Mouse (Mus musculus) liver, embryonic 15.5 days (tissue): Measurements from ENCODE around the gene Dock6. TPM values are rescaled to one million over a fixed set of nuclear protein-coding genes. Genes with fewer than 3 reads are reported as not detected.
A peak's percentile ranks its signal among the peaks of the same experiment; 100 is the strongest.

Experiments
- ATAC-seq: fragments of 200-750 bp; cut with Nextera tagmentation; 2 replicates; pipeline ENCODE4 v1.8.0; 2017; ENCODE audit warnings: moderate number of reproducible peaks, mild to moderate bottlenecking, moderate library complexity; ENCODE audit not compliant: insufficient read depth
- H3K27ac ChIP-seq: fragments of 300-500 bp; sonication (generic); replicated peaks from 2 replicates; pipeline ENCODE4 v1.5.1; 2015; ENCODE audit warnings: mild to moderate bottlenecking, inconsistent platforms
- H3K27me3 ChIP-seq: fragments of 300-500 bp; sonication (generic); 2 replicates; pipeline ENCODE4 v1.6.1; 2015; ENCODE audit warnings: mild to moderate bottlenecking, inconsistent platforms
- H3K36me3 ChIP-seq: fragments of 300-500 bp; sonication (generic); replicated peaks from 2 replicates; pipeline ENCODE4 v1.6.1; 2015; ENCODE audit warnings: moderate library complexity, mild to moderate bottlenecking, inconsistent platforms
- H3K4me1 ChIP-seq: fragments of 300-500 bp; sonication (generic); replicated peaks from 2 replicates; pipeline ENCODE4 v1.6.1; 2015; ENCODE audit warnings: inconsistent platforms
- H3K4me2 ChIP-seq: fragments of 300-500 bp; sonication (generic); 2 replicates; pipeline ENCODE4 v1.6.1; 2015; ENCODE audit warnings: moderate library complexity, mild to moderate bottlenecking, inconsistent platforms
- H3K4me3 ChIP-seq: fragments of 300-500 bp; sonication (generic); replicated peaks from 2 replicates; pipeline ENCODE4 v1.5.1; 2015; ENCODE audit warnings: mild to moderate bottlenecking, inconsistent platforms
- H3K9ac ChIP-seq: fragments of 300-500 bp; sonication (generic); 2 replicates; pipeline ENCODE4 v1.6.1; 2015; ENCODE audit warnings: moderate library complexity, mild to moderate bottlenecking, inconsistent platforms
- H3K9me3 ChIP-seq: fragments of 300-500 bp; sonication (generic); replicated peaks from 2 replicates; pipeline ENCODE4 v1.6.1; 2016; ENCODE audit warnings: inconsistent platforms
- WGBS: fragments of 180-500 bp; shearing (Covaris S2); methylation state at CpG from one replicate; pipeline ENCODE4 v1.1.7; 2015; ENCODE audit warnings: mixed read lengths; ENCODE audit not compliant: insufficient replicate concordance; 5-methylcytosine and 5-hydroxymethylcytosine counted together
- polyA plus RNA-seq: library from polyadenylated mRNA; unstranded; fragments of >200 nt; fragmentation: Nextera tagmentation; extraction: Ambion mirVana; gene quantifications from 2 replicates; pipeline ENCODE4 v1.2.1, GENCODE M21; 2015

The Dock6 gene
- polyA plus RNA-seq, 1 experiment from 2014 or later = 4.2 TPM

DNA sequence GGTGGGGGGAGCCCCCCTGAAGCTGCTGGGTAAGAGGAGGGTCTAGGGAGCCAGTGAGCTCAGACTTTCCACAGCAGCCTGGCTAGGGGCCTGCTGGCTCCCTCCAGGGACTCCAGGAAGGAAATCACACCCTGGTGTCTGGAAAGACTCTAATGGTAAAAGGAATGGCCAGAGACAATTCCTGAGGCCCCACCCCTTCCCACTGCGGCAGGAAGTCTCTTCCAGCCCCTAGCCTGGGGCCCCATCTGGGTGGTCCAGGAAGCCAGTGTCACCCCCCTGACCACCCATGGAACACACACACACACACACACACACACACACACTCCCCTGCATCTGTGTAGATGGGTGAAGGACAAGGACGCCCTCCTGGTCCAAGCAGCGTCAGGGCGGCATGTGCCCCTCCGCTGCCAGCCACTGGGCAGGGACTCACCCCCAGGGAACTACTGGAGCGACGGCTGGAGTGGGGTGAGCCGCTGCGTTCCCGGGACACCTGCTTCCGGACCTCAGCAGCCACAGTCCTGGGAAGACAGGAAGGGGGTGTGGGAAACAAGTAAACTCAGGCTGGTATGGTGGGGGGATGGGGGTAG is 5.6 kb downstream of the Dock6 start:
- WGBS = 30% methylated on average over 11 of the region's 11 CpGs
- 0 out of 2 replicates have a peak, but pooled peaks have one; percentile 16 for ATAC-seq
- no peak overlapping the region for H3K4me3 ChIP-seq
- H3K36me3 ChIP-seq = no peaks in the 10 kb centered on the region
- H3K27me3 ChIP-seq = no peaks in the 10 kb centered on the region; the same call in 1 of the 2 replicates
- H3K4me2 ChIP-seq = no peak overlapping the region
- H3K9ac ChIP-seq = no peak overlapping the region
- no peak overlapping the region; the same call in 1 of the 2 replicates for H3K27ac ChIP-seq
- H3K9me3 ChIP-seq = no peaks in the 10 kb centered on the region
- peaks cover 18% of the 10 kb centered on the region for H3K4me1 ChIP-seq

DNA sequence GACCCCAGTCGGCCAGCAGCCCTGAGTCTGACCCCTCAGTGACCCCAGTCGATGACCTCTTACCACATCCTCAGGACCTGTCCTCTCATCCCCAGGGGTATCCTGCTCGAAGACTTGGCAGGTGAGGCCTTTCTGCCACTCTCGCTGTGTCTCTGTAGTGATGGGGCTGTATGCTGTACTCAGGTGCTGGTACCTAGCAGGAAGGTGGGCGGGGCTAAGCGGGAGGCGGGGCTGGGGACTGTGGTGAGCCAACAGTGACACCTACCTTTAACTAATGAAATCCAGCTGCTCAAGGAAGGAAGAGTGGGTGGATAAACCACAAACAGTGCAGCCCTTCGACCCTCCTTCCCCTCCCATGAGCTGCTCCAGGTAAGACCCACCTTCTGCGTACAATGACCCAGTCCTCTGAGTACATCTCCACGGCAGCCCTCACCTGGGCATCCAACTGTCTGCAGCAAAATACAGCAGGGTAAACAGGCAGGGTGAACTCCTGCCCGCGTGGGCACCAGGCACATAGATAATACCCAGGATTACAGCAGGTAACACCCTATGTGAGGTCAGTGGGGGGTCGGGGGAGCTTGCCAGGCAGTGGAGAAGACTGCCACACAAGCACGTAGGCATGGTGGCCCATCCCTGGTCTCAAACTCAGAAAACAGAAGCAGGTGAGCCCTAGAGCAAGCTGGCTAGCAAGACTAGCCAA is 6.9 kb downstream of the Dock6 start:
- no peak for ATAC-seq
- 40% methylated on average over 14 of the region's 14 CpGs for WGBS

DNA sequence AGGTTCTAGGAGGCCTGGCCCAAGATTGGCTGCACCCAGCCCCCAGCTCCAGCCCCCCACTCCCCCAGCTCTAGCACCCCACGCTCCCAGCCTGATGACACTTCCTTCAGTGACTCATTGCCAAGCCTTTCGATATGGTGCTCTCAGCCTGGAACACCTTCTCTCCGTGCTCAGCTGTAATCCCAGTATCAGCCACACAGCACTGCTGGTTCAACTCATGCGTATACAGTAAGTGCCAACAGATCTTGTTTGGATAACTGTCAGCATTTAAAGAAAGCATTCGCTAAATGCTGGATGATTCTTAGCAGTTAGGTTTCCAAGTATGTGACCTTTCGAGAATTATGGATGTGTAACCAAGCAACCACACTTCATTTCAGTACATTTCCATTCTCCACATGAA is 9.3 kb downstream of the Dock6 start:
- Histone ChIP-seq H3K27me3 (no peaks in the 10 kb centered on the region), H3K27ac (no peak overlapping the region), H3K4me3 (no peak overlapping the region), H3K9ac (no peak overlapping the region), H3K4me1 (peaks cover 11% of the 10 kb centered on the region), H3K36me3 (no peaks in the 10 kb centered on the region), H3K4me2 (no peak overlapping the region), H3K9me3 (no peaks in the 10 kb centered on the region)
- no peak for ATAC-seq
- WGBS = 55% methylated on average over 6 of the region's 6 CpGs

More for the DNA sequence above, 6.9 kb downstream of the Dock6 start:
- Histone ChIP-seq H3K4me2 (no peak overlapping the region), H3K36me3 (no peaks in the 10 kb centered on the region), H3K4me3 (no peak overlapping the region), H3K9me3 (no peaks in the 10 kb centered on the region), H3K27me3 (no peaks in the 10 kb centered on the region), H3K4me1 (peaks cover 14% of the 10 kb centered on the region), H3K27ac (no peak overlapping the region), H3K9ac (no peak overlapping the region)

DNA sequence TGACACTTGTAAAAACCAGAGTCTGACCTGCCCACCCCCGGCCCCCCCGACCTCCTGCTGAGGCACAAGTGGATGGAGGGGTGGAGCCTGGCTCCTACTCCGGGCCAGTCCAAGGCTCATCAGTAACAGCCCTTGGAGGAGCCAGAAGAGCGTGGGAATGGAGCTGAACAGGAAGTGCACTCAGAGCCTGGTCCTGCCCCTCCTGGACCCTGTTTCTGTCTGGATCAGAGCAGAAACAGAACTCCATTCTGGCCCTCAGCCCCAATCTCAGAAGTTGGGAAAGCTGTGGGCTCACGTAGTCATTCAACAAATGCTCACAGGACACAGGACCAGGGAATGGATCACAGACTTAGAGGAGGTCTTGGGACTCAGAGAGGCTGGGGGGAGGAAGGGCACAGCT is 10.0 kb downstream of the Dock6 start:
- H3K36me3 ChIP-seq = peaks cover 4% of the 10 kb centered on the region
- WGBS = 48% methylated on average over 5 of the region's 5 CpGs
- no peaks in the 10 kb centered on the region for H3K9me3 ChIP-seq
- no peak overlapping the region for H3K4me2 ChIP-seq
- no peak overlapping the region for H3K27ac ChIP-seq
- H3K4me3 ChIP-seq = no peak overlapping the region
- H3K4me1 ChIP-seq = peaks cover 7% of the 10 kb centered on the region
- no peaks in the 10 kb centered on the region for H3K27me3 ChIP-seq
- H3K9ac ChIP-seq = no peak overlapping the region
- no peak for ATAC-seq

DNA sequence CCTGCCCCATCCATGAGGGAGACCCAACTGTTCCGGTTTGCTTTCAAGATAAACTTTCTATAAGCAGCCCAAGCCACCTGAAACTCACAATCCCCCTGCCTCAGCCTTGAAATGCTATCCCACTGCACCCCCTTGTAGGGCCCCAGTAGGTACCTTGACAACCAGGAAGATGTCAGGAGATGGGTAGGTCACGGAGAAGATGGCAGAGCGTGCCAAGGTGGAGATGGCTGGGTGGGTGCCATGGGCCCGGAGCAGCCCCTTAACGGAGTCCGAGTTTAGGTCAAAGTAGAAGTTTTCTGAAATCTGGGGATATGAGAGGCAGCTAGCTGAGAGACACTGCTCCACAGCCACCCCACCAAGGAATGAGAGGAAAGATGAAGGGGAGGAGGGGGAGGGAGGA is 11.1 kb downstream of the Dock6 start:
- 76% methylated on average over 6 of the region's 6 CpGs for WGBS

DNA sequence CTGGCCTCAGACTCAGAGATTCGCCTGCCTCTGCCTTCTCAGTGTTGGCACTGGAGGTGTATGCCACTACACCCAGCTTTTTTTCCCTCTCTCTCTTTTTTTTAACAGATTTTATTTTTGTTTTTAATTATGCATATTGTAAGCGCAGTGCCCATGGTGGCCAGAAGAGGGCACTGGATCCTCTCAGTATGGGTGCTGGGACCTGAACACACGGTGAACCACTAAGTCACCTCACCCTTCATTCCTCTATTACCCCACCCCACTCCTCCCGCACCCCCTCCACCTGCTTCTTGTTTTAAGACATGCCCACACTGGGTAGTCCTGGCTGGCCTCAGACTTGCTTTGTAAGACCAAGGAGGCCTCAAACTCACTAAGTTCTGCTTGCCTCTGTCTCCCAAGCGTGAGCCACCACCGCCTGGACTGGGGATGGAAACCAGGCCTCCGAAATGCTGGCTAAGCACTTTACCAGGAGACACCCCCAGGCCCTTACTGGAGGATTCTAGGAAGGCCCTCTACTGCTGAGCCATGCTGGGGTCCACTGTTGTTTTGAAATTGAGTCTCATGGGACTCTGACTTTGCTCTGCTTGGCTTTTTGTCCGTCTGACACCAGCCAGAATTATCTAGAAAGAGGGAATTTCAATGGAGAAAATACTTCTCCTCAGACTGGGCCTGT is 12.2 kb downstream of the Dock6 start:
- Histone ChIP-seq H3K4me2 (no peak overlapping the region), H3K36me3 (peaks cover 4% of the 10 kb centered on the region), H3K27ac (no peak overlapping the region), H3K4me3 (no peak overlapping the region), H3K4me1 (peaks cover under 1% of the 10 kb centered on the region), H3K27me3 (no peaks in the 10 kb centered on the region), H3K9ac (no peak overlapping the region), H3K9me3 (no peaks in the 10 kb centered on the region)
- 41% methylated on average over 8 of the region's 8 CpGs for WGBS
- ATAC-seq = no peak

More for the DNA sequence above, 11.1 kb downstream of the Dock6 start:
- Histone ChIP-seq H3K9ac (no peak overlapping the region), H3K9me3 (no peaks in the 10 kb centered on the region), H3K36me3 (peaks cover 4% of the 10 kb centered on the region), H3K4me2 (no peak overlapping the region), H3K27ac (no peak overlapping the region), H3K27me3 (no peaks in the 10 kb centered on the region), H3K4me3 (no peak overlapping the region), H3K4me1 (peaks cover 7% of the 10 kb centered on the region)
- ATAC-seq = no peak

DNA sequence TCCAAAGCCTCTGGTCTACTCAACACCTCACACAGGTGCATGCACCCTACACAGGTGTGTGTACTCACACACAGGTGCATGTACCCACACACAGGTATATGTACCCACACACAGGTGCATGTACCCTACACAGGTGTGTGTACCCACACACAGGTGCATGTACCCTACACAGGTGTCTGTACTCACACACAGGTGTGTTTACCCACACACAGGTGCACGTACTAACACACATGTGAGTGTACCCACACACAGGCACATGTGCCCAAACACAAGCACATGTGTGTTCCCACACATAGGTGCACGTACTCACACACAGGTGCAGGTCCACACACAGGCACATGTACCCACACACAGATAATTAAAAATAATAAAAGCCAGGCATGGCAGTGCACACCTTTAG is 14.7 kb downstream of the Dock6 start:
- WGBS = 59% methylated on average over 2 of the region's 2 CpGs
- Histone ChIP-seq H3K27me3 (no peaks in the 10 kb centered on the region), H3K4me2 (no peak overlapping the region), H3K27ac (no peak overlapping the region), H3K36me3 (peaks cover 4% of the 10 kb centered on the region), H3K4me3 (no peak overlapping the region), H3K9me3 (no peaks in the 10 kb centered on the region), H3K4me1 (peaks cover 4% of the 10 kb centered on the region; the same call in 1 of the 2 replicates), H3K9ac (no peak overlapping the region)
- ATAC-seq = no peak

DNA sequence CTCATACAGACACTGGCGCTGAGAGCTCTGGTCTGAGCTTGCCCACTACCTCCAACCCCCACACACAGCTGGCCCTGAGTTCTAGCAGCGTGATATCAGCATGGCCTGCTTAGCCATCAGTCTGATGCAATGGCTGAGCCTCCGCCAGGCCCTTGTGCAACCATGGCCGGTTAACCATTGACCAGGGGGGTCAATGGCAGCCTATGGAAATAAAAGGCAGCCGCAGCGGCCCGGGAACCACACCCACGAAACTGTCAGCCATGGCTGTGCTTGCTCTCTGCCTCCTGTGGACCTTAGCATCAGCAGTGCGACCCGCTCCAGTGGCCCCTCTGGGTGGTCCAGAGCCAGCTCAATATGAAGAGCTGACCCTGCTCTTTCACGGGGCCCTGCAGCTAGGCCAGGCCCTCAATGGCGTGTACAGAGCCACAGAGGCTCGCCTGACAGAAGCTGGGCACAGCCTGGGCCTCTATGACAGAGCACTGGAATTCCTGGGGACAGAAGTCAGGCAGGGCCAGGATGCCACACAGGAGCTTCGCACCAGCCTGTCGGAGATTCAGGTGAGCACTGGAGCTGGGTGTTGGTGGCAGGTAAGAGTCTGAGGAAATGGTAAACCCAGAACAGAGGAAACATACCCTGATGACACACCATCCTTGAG is 17.1 kb downstream of the Dock6 start, which contains the start of gene Angptl8:
Gene Angptl8, plus strand, starts transcription at position 253 of the 655 bp plus-strand sequence.
- H3K4me2 ChIP-seq = peak within 1 kb of the TSS; percentile 52
- H3K4me1 ChIP-seq = peaks cover 11% of the 10 kb centered on the region
- H3K27me3 ChIP-seq = no peaks in the 10 kb centered on the region
- H3K4me3 ChIP-seq = peak within 1 kb of the TSS; percentile 48
- H3K9me3 ChIP-seq = no peaks in the 10 kb centered on the region
- 63% methylated on average over 15 of the region's 15 CpGs for WGBS
- ATAC-seq = peak; percentile 60
- peak within 1 kb of the TSS; percentile 22; the same call in 1 of the 2 replicates for H3K9ac ChIP-seq
- H3K36me3 ChIP-seq = peaks cover 4% of the 10 kb centered on the region
- peak within 1 kb of the TSS; percentile 75 for H3K27ac ChIP-seq

DNA sequence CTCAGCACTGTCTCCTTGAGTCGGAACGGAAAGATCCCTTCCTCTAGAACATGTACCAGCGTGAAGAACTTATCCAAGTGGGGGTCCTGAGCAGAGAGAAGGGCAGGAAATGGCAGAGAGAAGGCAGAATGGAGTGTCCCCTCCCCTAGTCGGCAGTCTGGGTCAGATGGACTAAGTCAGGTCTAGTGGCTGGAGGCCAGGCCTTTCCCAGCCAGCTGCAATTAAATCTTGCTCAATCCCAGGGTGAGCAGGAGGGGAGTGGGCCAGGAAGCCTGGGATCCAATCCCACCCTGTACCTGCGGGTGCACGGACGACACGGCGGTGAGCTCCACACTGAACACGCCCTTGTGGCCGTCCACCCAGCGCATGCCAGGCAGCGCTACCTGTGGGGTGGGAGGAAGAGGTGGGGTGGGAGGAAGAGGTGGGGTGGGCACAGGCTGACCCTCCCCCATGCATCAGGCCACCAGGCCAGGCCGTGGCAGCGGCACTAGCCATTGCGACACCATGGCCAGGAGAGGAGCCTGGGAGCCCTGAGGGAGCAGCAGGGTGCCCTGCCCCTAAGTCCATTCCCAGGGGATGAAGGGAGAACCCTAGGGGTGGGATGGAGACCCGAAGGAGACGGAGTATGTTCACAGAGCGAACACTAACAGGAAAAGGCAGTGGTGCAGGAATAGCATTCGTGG is 20.7 kb downstream of the Dock6 start:
- ATAC-seq = peak; percentile 29
- H3K4me2 ChIP-seq = no peak overlapping the region; the same call in 1 of the 2 replicates
- peak overlapping the region; percentile 72 for H3K27ac ChIP-seq
- 77% methylated on average over 20 of the region's 20 CpGs for WGBS
- H3K4me1 ChIP-seq = peaks cover 16% of the 10 kb centered on the region
- H3K36me3 ChIP-seq = no peaks in the 10 kb centered on the region
- H3K9me3 ChIP-seq = no peaks in the 10 kb centered on the region
- no peak overlapping the region for H3K4me3 ChIP-seq
- H3K27me3 ChIP-seq = no peaks in the 10 kb centered on the region
- H3K9ac ChIP-seq = no peak overlapping the region

DNA sequence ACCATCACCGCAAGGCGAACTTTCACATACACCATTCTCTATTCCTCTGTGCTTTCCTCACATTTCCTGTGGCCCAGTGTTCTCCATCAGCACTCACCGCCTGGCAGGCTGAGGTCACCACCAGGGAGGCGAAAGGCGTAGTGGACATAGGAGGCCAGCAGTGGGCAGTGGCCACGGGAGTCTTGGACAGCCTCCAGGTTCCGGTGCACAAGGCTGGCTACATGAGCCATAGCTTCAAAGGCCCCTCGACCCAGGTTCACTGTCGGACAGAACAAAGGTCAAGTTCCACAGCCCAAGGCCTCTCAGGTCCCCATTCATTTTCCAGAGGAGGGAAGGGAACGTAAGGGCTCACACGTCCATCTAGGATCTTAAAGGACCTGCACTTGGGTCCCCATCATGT is 21.5 kb downstream of the Dock6 start:
- peak overlapping the region; percentile 72 for H3K27ac ChIP-seq
- H3K9me3 ChIP-seq = no peaks in the 10 kb centered on the region
- WGBS = 71% methylated on average over 11 of the region's 11 CpGs
- ATAC-seq = peak; percentile 27; the same call in 1 of the 2 replicates
- no peaks in the 10 kb centered on the region for H3K27me3 ChIP-seq
- no peak overlapping the region for H3K9ac ChIP-seq
- no peaks in the 10 kb centered on the region for H3K36me3 ChIP-seq
- peaks cover 16% of the 10 kb centered on the region for H3K4me1 ChIP-seq
- H3K4me2 ChIP-seq = no peak overlapping the region
- no peak overlapping the region for H3K4me3 ChIP-seq
